Mouse (Mus musculus) kidney, adult 2 months (tissue): Measurements from ENCODE around the gene Cib3. TPM values are rescaled to one million over a fixed set of nuclear protein-coding genes. Genes with fewer than 3 reads are reported as not detected.
A peak's percentile ranks its signal among the peaks of the same experiment; 100 is the strongest.

ENCODE experiments used
- DNase-seq: peaks from one replicate; pipeline ENCODE4 v3.0.0; 2021
- H3K27ac ChIP-seq: fragments of 200-500 bp; 2 replicates; pipeline ENCODE4 v1.5.1; 2012; ENCODE audit warnings: low read depth, low read length, control low read depth, inconsistent platforms; ENCODE audit not compliant: insufficient read depth
- H3K27me3 ChIP-seq: fragments of 200-500 bp; replicated peaks from 2 replicates; pipeline ENCODE4 v1.6.1; 2012; ENCODE audit warnings: mild to moderate bottlenecking, moderate library complexity, low read length, inconsistent platforms; ENCODE audit not compliant: control insufficient read depth, insufficient read depth
- H3K36me3 ChIP-seq: fragments of 200-500 bp; 2 replicates; pipeline ENCODE4 v1.6.1; 2012; ENCODE audit warnings: mild to moderate bottlenecking, moderate library complexity, low read length, inconsistent platforms; ENCODE audit not compliant: control insufficient read depth, insufficient read depth
- H3K4me1 ChIP-seq: fragments of 200-500 bp; 2 replicates; pipeline ENCODE4 v1.6.1; 2011; ENCODE audit warnings: low read length; ENCODE audit not compliant: control insufficient read depth, insufficient read depth
- H3K4me3 ChIP-seq: fragments of 200-500 bp; 2 replicates; pipeline ENCODE4 v1.5.1; 2011; ENCODE audit warnings: mild to moderate bottlenecking, low read depth, low read length, control low read depth; ENCODE audit not compliant: insufficient read depth
- CTCF ChIP-seq: fragments of 200-500 bp; conservative IDR thresholded peaks from 2 replicates; pipeline ENCODE4 v1.5.1; 2011; ENCODE audit warnings: low read depth, mild to moderate bottlenecking, control low read depth, low read length, moderate library complexity, mixed read lengths; ENCODE audit not compliant: insufficient read depth, insufficient read length
- POLR2A ChIP-seq: fragments of 200-500 bp; IDR thresholded peaks from one replicate; pipeline ENCODE4 v1.6.1; 2011; ENCODE audit warnings: low read depth, low read length, control low read depth
- WGBS: fragments of 180-500 bp; shearing (Covaris S2); methylation state at CpG from one replicate; pipeline ENCODE4 v1.1.7; 2018; 5-methylcytosine and 5-hydroxymethylcytosine counted together
- polyA plus RNA-seq: library from polyadenylated mRNA; depleted of rRNA; stranded (reverse); fragments of >200 nt; gene quantifications from 2 replicates; pipeline ENCODE4 v1.2.3, GENCODE M21; 2012; rRNA removed

The Cib3 gene
- polyA plus RNA-seq, 1 experiment: not detected

DNA sequence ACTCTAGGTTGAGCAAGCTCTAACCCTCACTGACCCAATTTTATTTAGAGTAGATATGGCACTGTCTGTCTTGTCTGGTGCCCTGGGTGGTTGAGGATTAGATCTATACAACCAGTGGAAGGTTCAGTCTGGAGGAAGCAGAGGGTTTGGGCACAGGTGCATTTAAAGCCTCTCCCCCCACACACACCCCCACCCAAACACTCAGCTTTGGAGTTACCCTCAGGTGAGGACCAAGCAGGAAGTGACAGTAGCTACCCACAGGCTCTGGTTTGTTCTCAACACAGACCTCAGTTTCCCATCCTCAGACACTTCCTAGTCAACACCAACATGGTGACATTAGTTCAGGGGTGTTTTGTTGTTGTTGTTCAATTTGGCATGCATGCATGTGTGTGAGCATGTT lies 49.8 kb downstream of the Cib3 start:
- no peaks in the 10 kb centered on the region for H3K27me3 ChIP-seq
- no peak overlapping the region for H3K4me3 ChIP-seq
- H3K27ac ChIP-seq: no peak overlapping the region
- no peak for TF ChIP-seq CTCF
- no peak for TF ChIP-seq POLR2A
- H3K4me1 ChIP-seq: peaks cover 15% of the 10 kb centered on the region
- DNase-seq: no peak
- H3K36me3 ChIP-seq: no peaks in the 10 kb centered on the region

DNA sequence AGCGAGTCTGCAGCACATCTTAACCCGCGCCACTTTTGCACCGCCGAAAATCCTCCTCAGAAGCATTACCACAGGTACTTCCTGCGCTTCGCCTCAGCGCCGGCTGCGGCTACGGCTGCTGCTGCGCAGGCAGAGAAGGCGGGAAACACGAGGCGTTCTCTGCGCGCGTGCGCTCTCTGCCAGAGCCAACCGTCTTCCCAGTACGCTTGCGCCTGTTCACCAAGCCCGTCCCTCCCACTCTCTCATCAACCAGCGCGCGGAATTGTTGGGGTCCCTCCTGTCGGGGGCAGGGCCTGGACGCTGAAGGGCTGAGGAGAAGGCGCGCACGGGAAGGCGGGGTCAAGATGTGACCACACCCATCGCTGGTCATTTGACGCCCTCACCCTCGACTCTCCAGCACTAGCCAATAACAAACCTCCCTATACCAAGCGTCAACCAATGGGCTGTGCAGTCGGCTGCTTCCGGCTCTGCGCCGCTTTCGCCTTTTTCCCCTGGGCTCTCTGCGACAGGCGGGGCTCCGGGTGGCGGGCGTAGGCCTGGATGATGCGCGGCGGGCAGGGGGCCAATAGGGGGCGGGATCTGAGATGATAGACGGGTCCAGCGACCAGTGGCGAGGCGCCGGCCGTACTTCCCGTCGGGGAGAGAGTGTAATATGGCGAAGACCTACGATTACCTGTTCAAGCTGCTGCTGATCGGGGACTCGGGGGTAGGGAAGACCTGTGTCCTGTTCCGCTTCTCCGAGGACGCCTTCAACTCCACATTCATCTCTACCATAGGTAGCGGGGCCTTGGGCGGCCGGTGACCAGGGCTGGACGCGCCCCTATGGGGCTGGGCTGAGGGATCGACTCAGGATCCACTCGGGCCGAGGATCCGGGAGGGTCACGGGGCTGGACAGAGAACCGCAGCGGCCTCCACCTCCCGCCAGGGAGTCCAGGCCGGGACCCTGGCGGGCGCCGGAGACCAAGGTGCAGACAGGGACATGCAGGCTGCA lies 51.6 kb downstream of the Cib3 start, which contains the start of gene Rab8a:
Rab8a (plus strand) TSS at position 494 of the 991 bp plus-strand sequence.
- Histone ChIP-seq H3K36me3 (no peaks in the 10 kb centered on the region), H3K27me3 (no peaks in the 10 kb centered on the region), H3K4me3 (peak within 1 kb of the TSS; percentile 91), H3K27ac (peak within 1 kb of the TSS; percentile 71; the same call in 1 of the 2 replicates), H3K4me1 (peaks cover 15% of the 10 kb centered on the region)
- TF ChIP-seq CTCF: no peak
- peak; percentile 73 for TF ChIP-seq POLR2A
- under 1% methylated on average over 82 of the region's 82 CpGs for WGBS
- peak; percentile 100 for DNase-seq

DNA sequence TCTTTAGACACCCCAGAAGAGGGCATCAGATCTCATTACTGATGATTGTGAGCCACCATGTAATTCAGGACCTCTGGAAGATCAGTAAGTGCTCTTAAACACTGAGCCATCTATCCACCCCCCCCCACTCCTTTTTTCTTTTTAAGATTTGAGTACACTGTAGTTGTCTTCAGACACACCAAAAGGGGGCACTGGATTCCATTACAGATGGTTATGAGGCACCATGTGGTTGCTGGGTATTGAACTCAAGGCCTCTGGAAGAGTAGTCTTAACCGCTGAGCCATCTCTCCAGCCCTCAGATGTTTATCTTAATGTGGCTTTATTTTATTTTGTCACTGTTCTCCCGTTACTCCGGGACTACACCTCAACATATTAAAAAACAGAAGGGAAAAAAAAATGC lies 52.6 kb downstream of the Cib3 start:
- no peak overlapping the region for H3K4me3 ChIP-seq

DNA sequence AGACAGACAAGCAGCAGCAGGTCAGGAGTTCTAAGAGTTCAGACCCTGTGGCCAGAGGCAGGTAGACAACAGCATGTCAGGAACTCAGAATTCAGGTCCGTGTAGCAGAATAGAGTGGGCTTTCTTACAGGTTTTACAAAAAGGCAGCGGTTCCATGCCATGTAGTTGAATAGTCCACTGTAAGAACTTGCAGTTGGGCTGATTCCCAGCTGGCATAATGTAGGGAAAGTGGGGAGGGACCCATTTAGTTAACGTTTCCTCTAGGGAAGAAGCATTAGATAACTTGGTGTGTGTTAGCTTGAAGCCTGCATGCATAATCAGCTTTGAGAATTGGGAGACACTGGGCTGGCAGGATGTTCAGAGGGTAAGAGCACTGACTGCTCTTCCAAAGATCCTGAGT lies 53.9 kb downstream of the Cib3 start:
- no peaks in the 10 kb centered on the region for H3K27me3 ChIP-seq
- TF ChIP-seq CTCF (no peak), POLR2A (no peak)
- no peak overlapping the region for H3K27ac ChIP-seq
- WGBS: 80% methylated on average over 3 of the region's 3 CpGs
- no peak for DNase-seq
- H3K36me3 ChIP-seq: no peaks in the 10 kb centered on the region
- peaks cover 15% of the 10 kb centered on the region for H3K4me1 ChIP-seq
- no peak overlapping the region for H3K4me3 ChIP-seq

More for the DNA sequence above, 52.6 kb downstream of the Cib3 start:
- no peaks in the 10 kb centered on the region for H3K27me3 ChIP-seq
- H3K27ac ChIP-seq: no peak overlapping the region
- peaks cover 15% of the 10 kb centered on the region for H3K4me1 ChIP-seq
- no peak for DNase-seq
- no peak for TF ChIP-seq CTCF
- no peak for TF ChIP-seq POLR2A
- WGBS: 45% methylated on average over 3 of the region's 3 CpGs
- H3K36me3 ChIP-seq: no peaks in the 10 kb centered on the region

DNA sequence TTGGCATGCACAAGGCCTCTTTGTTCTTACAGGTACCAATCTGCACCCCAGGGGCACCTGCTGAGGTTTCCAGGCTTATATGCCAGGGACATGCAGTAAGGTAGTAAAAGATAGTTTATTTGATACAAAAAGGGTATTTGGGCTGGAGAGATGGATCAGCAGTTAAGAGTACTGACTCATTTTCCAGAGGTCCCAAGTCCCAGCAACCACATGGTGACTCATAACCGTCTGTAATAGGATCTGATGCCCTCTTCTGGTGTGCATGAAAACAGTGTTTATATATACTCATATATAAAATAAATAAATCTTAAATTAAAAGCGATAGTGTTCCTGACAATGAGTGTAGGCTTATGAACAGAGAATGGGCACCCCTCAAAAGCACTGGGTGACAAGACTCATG lies 54.5 kb downstream of the Cib3 start:
- 89% methylated on average over 2 of the region's 2 CpGs for WGBS
- no peak overlapping the region for H3K27ac ChIP-seq
- no peaks in the 10 kb centered on the region for H3K27me3 ChIP-seq
- no peak overlapping the region for H3K4me3 ChIP-seq
- H3K4me1 ChIP-seq: peaks cover 15% of the 10 kb centered on the region
- H3K36me3 ChIP-seq: no peaks in the 10 kb centered on the region
- DNase-seq: no peak
- TF ChIP-seq POLR2A: no peak
- TF ChIP-seq CTCF: no peak

Other genes starting within 250 kb of the Cib3 start
- gene Cyp4f18, start 203.2 kb downstream of the Cib3 start, polyA plus RNA-seq: 1.7 and 3.3 TPM in 2 replicates
- gene Olfr372, start 171.6 kb downstream of the Cib3 start, polyA plus RNA-seq: not detected in 2 replicates
- gene Olfr373, start 129.7 kb downstream of the Cib3 start, polyA plus RNA-seq: not detected in 2 replicates
- gene Olfr374, start 105.8 kb downstream of the Cib3 start, polyA plus RNA-seq: not detected in 2 replicates
- 43.9 and 55.7 TPM in 2 replicates for gene Tpm4, start 77.9 kb downstream of the Cib3 start, polyA plus RNA-seq
- 112 and 148 TPM in 2 replicates for gene Rab8a, start 51.6 kb downstream of the Cib3 start, polyA plus RNA-seq
- gene Hsh2d, start 23.2 kb downstream of the Cib3 start, polyA plus RNA-seq: 0.14 and 1.9 TPM in 2 replicates
- gene Gm11034, start 799 bp upstream of the Cib3 start, polyA plus RNA-seq: not detected in 2 replicates
- 54.7 and 59.6 TPM in 2 replicates for gene Fam32a, start 6.9 kb upstream of the Cib3 start, polyA plus RNA-seq
- 72.6 and 75.0 TPM in 2 replicates for gene Ap1m1, start 27.2 kb upstream of the Cib3 start, polyA plus RNA-seq
- 1.8 and 2.8 TPM in 2 replicates for gene Gm10282, start 92.4 kb upstream of the Cib3 start, polyA plus RNA-seq
- gene Klf2, start 106.2 kb upstream of the Cib3 start, polyA plus RNA-seq: 20.9 and 22.2 TPM in 2 replicates
- 30.3 and 31.9 TPM in 2 replicates for gene Eps15l1, start 208.6 kb upstream of the Cib3 start, polyA plus RNA-seq
- gene Calr3, start 231.0 kb upstream of the Cib3 start, polyA plus RNA-seq: 0.77 TPM in 2 replicates
- gene 1700030K09Rik, start 231.0 kb upstream of the Cib3 start, polyA plus RNA-seq: 6.8 and 7.2 TPM in 2 replicates